Mouse (Mus musculus) common myeloid progenitor, adult 5-6 weeks (primary cell): ENCODE results near the gene Adamtsl4. TPM values are rescaled to one million over a fixed set of nuclear protein-coding genes. Genes with fewer than 3 reads are reported as not detected.

ENCODE experiments used
- ATAC-seq: replicated peaks from 2 replicates; pipeline ENCODE4 v1.8.0; 2016; ENCODE audit warnings: low read depth, mild to moderate bottlenecking, moderate TSS enrichment, inconsistent platforms; ENCODE audit not compliant: poor library complexity, severe bottlenecking
- total RNA-seq: library from RNA; stranded (forward); fragments of 200-1000, 187-1606 nt; gene quantifications from 2 replicates; pipeline ENCODE4 v1.2.3, GENCODE M21; 2017

Adamtsl4 gene
- total RNA-seq, 1 experiment from 2014 or later: 0.37 TPM

DNA sequence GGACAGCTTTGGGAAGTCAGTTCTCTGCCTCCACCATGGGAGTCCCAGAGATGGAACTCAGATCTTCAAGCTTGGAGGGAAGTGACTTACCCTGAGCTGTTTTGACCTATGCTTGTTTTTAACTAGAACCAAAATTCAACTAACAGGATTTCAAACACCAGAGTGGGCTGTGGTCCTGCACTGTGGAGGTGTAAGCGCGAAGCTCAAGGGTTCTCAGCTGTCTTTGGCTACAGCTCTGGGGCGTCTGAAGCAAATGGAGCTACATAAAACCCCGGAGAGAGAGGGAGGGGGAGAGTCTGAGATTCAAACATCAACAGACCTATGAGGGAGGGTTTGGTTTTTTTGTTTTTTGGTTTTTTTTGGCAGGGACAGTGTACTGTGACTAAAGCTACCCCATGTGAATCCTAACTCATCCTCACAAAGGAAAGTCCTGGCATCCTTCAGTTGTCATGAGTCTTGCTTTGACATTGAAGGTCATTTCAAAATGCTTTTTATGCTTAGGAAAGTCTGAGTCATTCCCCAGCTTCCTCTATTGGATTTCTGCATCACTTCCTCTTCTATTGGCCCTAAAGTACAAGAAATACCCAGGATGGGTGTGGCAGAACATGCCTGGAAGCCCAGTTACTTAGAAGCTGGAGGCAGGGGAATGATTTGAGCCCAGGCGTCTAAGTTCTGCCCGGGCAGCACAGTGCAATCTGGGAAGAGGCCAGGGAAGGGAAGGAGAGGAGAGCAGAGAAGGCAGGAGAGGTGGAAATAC, 37.3 kb downstream of the Adamtsl4 start:
- ATAC-seq: peak; percentile 53

DNA sequence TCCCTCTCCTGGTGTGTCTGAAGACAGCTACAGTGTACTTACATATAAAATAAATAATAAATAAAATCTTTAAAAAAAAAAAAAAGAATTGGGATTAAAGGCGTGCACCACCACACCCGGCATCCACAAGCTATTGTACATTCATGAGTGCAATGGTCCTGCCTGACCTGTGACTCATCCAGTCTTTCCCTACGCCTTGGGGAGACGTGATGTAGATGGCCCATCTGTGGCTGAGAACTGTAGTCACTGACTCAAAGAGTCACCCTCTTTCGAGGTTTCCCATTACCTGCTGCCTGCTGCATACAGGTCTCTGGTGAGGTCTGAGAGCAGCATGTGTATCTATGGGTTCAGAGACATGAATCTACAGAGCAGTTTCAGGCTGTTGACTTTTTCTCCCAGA, 39.7 kb downstream of the Adamtsl4 start:
- ATAC-seq: no peak

DNA sequence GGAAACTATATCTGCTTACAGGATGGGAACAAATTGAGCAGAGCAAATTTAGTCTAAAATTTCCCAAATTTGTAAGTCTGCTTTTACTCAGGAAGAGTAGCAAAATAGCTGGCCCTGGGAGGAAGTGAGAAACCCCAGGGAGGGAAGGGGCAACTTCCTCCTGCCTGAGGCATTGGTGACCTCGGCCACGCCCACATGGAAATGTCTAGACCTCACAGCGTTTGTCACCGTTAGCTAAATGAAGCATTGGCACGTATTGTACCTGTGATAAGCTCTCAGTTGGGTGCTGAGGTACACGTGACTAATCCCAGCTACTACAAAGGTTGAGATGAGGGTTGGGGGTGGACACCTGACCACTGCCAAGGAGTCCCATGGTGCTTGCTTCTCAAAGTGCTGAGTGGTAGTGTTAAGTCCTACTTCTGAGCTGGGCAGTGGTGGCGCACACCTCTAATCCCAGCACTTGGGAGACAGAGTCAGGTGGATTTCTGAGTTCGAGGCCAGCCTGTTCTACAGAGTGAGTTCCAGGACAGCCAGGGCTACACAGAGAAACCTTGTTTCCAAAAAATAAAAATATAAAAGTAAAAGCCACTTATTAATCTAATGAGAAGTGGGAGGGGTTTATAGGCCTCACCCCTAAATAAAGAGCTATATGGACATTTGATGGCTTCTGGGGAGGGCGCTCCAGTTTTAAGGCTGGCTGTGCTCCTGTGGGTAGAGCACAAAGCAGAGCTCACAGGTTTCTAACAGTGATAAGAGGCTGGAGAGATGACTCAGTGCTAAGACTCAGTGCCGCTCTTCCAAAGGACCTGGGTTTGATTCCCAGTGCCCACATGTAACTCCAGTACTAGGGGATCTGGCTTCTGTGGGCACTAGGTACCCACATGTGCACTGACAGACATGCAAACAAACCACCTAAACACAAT, 42.1 kb downstream of the Adamtsl4 start:
- peak; percentile 92 for ATAC-seq

DNA sequence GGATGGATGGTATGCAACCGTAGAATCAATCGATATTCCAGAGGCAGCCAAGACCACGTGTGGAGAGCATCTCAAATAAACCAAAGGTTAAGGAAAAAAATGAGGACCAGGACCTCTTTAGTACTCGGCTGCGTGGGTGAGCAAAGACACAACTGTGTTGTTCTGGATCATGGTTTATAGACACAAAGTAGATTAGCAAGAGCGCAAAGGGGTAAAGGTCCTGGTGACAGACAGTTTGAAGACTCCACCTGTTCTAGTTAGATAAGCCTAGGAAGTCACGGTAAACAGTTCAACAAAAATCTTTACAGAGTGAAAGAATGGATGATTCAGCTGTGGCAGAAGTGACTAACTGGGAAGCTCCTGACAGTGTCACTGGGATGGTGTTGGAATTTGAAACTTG, 44.6 kb downstream of the Adamtsl4 start:
- no peak for ATAC-seq

DNA sequence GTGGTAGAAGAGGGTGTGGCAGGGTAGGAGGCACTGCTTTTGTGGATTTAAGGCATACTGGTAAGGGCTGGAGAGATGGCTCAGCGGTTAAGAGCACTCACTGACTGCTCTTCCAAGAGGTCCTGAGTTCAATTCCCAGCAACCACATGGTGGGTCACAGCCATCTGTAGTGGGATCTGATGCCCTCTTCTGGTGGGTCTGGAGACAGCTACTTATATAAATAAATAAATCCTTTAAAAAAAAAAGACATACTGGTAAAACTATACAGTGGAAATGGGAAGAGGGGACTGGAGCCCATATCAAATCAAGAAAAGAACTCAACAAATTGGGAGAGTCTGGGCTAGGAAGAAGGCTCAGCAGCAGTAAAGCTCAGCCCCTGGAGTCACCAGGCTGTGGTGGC, 48.0 kb downstream of the Adamtsl4 start:
- 0 out of 2 replicates have a peak, but pooled peaks have one; percentile 15 for ATAC-seq

DNA sequence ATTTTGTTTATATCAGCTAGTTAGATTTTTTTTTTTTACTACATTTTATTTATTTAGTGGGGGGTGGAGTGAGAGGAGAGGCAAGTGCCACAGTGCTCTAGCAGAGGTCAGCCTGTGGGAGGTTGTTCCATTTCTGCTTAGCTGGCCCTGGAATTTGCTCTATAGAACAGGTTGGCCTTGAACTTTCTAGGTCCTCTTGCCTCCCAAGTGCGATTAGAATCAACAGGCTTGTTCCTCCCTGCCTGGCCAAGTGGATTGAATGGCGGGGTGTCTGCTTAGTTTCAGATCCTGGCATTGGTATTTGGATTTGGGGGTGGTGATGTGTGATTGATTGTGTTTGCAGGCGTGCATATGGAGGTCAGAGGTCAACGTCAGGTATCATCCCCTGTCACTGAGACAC, 51.6 kb downstream of the Adamtsl4 start:
- ATAC-seq: no peak

DNA sequence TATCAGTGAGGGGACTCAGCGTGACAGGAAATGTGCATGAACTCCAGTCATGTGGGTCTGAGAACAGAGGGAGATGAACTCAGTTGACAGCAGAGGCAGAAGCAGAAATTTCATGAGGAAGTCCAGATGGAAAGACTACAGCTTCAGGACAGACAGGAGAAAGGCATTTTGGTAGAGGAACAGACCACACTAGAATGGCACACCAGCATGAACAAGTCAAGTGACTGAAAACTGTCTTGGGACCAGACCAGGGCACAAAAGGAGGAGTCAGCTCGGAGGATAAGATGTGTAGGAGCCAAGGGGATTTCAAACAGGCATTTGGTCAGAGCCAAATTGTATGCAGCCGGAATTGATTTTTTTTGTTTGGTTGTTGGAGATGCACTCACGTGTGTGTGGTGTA, 52.1 kb downstream of the Adamtsl4 start:
- no peak for ATAC-seq

DNA sequence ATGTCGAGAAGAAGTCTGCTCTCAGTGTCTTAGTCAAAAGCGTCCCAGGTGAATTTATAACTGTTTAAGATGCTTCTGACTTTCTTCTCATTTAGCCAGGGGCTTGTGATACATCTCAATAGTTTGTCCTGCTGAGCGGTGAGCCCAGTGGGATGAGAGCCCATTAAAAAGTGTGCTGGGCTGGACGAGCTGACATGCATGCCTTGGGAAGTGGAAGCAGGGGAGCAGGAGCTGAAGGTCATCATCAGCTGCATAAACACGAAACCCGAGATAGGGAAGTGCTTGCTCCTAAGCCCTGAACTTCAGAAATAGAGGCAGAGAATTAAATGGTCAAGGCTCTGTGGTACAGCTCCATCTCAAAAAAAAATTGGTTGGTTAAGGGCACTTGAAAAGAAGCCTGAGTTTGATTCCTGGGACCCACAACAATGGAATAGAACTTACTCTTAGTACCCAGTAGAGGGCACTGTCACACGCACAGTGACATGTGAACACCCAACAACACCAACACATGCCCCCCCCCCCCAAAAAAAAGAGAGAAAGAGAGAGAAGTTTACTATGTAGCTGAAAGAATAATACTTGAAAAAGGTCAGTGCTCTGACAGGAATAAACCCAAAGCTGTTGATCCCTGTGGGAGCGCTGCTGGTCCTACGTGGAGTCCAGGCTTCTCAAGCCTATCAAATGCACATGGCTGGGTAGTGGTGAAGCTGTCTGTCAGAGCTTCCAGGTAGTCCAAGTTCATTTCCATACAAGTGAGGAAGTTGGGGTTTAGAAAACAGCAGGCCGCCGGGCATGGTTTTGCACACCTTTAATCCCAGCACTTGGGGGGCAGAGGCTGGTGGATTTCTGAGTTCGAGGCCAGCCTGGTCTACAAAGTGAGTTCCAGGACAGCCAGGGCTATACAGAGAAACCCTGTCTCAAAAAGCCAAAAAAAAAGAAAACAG, 54.8 kb downstream of the Adamtsl4 start:
- ATAC-seq: peak; percentile 77

DNA sequence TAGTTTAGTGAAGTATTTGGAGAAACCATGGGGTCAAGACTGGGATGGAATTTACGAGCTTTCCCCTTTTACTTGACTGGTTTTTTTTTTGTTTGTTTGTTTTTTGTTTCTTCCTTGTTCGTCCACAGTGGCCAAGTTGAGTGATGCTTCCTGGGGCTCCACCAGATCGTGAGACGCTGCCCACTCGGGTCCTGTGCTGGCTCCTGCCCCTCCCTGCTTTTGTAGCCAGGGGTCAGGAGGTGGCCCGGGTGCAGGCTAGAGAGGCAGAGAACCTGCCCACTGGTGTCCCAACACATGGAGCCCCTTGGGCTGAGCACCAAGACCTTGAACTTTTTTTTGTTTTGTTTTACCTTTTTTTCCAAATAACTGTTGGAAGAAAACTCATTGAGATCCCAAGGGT, 56.4 kb downstream of the Adamtsl4 start:
- ATAC-seq: no peak

DNA sequence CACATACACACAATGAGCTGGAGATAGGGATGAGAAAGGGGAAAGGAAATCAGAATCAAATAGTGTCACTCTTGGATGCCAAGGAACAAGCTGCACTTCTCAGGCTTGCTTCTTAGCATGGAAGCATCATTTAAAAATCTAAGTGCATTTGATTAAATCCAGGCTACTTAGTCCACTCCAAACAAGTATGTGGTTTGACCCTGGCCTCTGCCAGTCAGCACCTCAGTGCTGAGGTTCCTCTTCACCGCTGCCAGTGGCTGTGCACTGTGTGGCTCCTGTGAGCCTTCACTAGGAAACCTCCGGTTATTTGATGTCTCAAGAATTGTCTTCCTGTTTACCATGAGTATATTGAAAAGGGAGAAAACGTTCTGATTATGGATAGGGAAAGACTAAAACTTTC, 56.9 kb downstream of the Adamtsl4 start:
- ATAC-seq: no peak

DNA sequence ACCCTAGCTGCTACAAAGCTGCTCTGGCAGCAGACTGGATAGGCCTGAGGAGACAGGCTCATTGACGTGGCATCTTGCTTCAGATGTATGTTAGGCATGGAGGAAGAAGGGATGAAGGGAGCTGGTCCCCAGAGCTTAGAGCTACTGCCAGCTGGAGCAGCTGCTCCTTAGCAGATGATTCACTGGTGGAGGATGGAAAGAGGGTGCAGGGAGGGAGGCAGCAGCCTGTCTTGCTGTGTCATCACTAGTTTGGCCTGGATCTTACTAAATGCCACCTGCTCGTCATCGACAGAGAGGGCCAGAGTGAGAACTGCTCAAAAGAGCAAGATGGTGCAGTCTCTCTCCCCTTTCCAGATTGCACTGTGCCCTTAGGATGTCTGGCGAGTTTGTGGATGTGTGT, 58.0 kb downstream of the Adamtsl4 start:
- no peak for ATAC-seq

DNA sequence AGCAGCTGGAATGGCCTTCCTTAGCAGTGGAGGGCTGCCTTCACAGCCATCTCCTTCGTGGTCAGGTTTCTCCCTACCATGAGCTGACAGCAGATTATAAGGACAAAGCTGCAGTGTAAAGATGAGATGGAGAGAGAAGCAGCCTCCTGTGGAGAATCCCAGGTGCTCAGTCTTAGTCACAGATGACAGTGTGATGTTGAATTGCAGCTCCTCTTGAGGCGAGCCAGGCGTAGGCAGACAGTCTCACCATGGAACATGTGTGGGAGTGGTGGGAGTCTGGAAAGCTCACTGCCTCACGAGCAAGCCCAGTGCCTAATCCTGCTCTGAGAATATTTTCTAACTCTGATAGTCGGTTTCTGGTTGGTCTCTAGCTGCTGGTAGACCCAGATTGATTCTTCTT, 60.0 kb downstream of the Adamtsl4 start:
- ATAC-seq: no peak

Other genes starting within 250 kb of the Adamtsl4 start
- gene Ctsk, start 188.7 kb downstream of the Adamtsl4 start, total RNA-seq: not detected in 2 replicates
- gene Ctss, start 161.1 kb downstream of the Adamtsl4 start, total RNA-seq: 74.8 and 75.3 TPM in 2 replicates
- gene Hormad1, start 128.2 kb downstream of the Adamtsl4 start, total RNA-seq: not detected in 2 replicates
- gene Golph3l, start 99.0 kb downstream of the Adamtsl4 start, total RNA-seq: 65.9 and 72.7 TPM in 2 replicates
- gene Ensa, start 62.9 kb downstream of the Adamtsl4 start, total RNA-seq: 79.4 and 79.7 TPM in 2 replicates
- 141 and 159 TPM in 2 replicates for gene Mcl1, start 29.1 kb downstream of the Adamtsl4 start, total RNA-seq
- gene Ecm1, start 51.7 kb upstream of the Adamtsl4 start, total RNA-seq: not detected in 2 replicates
- 44.5 and 45.6 TPM in 2 replicates for gene Tars2, start 72.3 kb upstream of the Adamtsl4 start, total RNA-seq
- gene Rprd2, start 130.9 kb upstream of the Adamtsl4 start, total RNA-seq: 26.5 and 27.2 TPM in 2 replicates
- 41.0 and 63.6 TPM in 2 replicates for gene Prpf3, start 168.0 kb upstream of the Adamtsl4 start, total RNA-seq
- 315 and 391 TPM in 2 replicates for gene Mrps21, start 183.6 kb upstream of the Adamtsl4 start, total RNA-seq
- gene Ciart, start 194.3 kb upstream of the Adamtsl4 start, total RNA-seq: 14.6 and 18.5 TPM in 2 replicates
- gene BC028528, start 204.1 kb upstream of the Adamtsl4 start, total RNA-seq: 43.4 and 62.9 TPM in 2 replicates
- 32.3 and 40.9 TPM in 2 replicates for gene Aph1a, start 206.1 kb upstream of the Adamtsl4 start, total RNA-seq
- gene Car14, start 216.8 kb upstream of the Adamtsl4 start, total RNA-seq: not detected in 2 replicates
- gene Anp32e, start 241.3 kb upstream of the Adamtsl4 start, total RNA-seq: 560 and 574 TPM in 2 replicates